In genomic region chr11:75259996-75260561, GRCm38 (mm10) we compare ENCODE assay signal across 9 mouse cellular contexts.
A peak's percentile ranks its signal among the peaks of the same experiment; 100 is the strongest.
DNase-seq lines count a peak whose midpoint lies in the region; ATAC-seq and TF ChIP-seq lines count a peak whose summit lies in the region.
"Had no signal": no experiment of that assay in that cellular context is flagged by ENCODE, and none has a peak within 500 bp of the region (broad histone marks: within the 10 kb centered on the region; RNA-seq: fewer than 3 reads in every experiment).

No protein-coding gene starts in this region.

- H3K9me3 ChIP-seq in forebrain, embryonic 10.5 days = no peaks in the 10 kb centered on the region
- H3K9me3 ChIP-seq in forebrain, embryonic 15.5 days = no peaks in the 10 kb centered on the region

- no peak overlapping the region for H3K4me3 ChIP-seq in forebrain, embryonic 10.5 days
- H3K4me3 ChIP-seq in forebrain, embryonic 15.5 days = no peak overlapping the region
- no peak overlapping the region for H3K4me3 ChIP-seq in heart, adult 2 months

- DNase-seq in forebrain, embryonic 10.5 days (ENCODE audit: extremely low spot score, low spot score) = no peak
- DNase-seq in right cerebral cortex, adult 18-20 months = peak; percentile 72
- DNase-seq in right cerebral cortex, postnatal 4 days = no peak
- DNase-seq in heart, adult 2 months = peak; percentile 61 to 74
- peak; percentile 35 for DNase-seq in lung, postnatal 36 days
- no peak for DNase-seq in thymus, adult 18-20 months
- DNase-seq: lung, embryonic 14.5 days had no signal

- no peaks in the 10 kb centered on the region for H3K36me3 ChIP-seq in forebrain, embryonic 10.5 days (replicated peaks)
- no peaks in the 10 kb centered on the region for H3K36me3 ChIP-seq in forebrain, embryonic 15.5 days
- no peaks in the 10 kb centered on the region for H3K36me3 ChIP-seq in heart, adult 2 months (ENCODE audit: control insufficient read depth, insufficient read depth, low read length)

- TF ChIP-seq CTCF in heart, adult 2 months (IDR thresholded peaks at IDR 0.05) = no peak

- ATAC-seq in forebrain, embryonic 15.5 days (replicated peaks) = no peak
- no peak for ATAC-seq in granulocyte monocyte progenitor cell, adult 5-6 weeks (replicated peaks; ENCODE audit: poor library complexity, severe bottlenecking)

- no peak overlapping the region for H3K9ac ChIP-seq in forebrain, embryonic 15.5 days (replicated peaks)
- H3K9ac ChIP-seq in heart, adult 2 months (ENCODE audit: low read depth, low read length) = no peak overlapping the region
- H3K9ac ChIP-seq: lung, embryonic 14.5 days had no signal

- peaks cover 58% of the 10 kb centered on the region for H3K27me3 ChIP-seq in forebrain, embryonic 10.5 days (ENCODE audit: poor library complexity, severe bottlenecking)
- H3K27me3 ChIP-seq in forebrain, embryonic 15.5 days = no peaks in the 10 kb centered on the region
- no peaks in the 10 kb centered on the region for H3K27me3 ChIP-seq in heart, adult 2 months (ENCODE audit: control insufficient read depth, insufficient read depth, low read length)

- 69% methylated on average over 10 of the region's 10 CpGs for WGBS in forebrain, embryonic 10.5 days
- 59% methylated on average over 10 of the region's 10 CpGs for WGBS in forebrain, embryonic 15.5 days
- WGBS in heart, adult 2 months = 62% methylated on average over 10 of the region's 10 CpGs

- intact Hi-C loops in heart, adult 2 months (cut with DNase I) = no loop called here

- TF ChIP-seq EP300 in heart, adult 2 months (IDR thresholded peaks at IDR 0.05; ENCODE audit: insufficient read depth, low read depth, low read length) = no peak

- TF ChIP-seq POLR2A in heart, adult 2 months (IDR thresholded peaks at IDR 0.05; ENCODE audit: insufficient read depth, low read depth, low read length) = no peak

- H3K79me2 ChIP-seq in heart, adult 2 months (replicated peaks; ENCODE audit: control insufficient read depth, insufficient read depth, low read length) = no peaks in the 10 kb centered on the region

- peaks cover 51% of the 10 kb centered on the region for H3K4me1 ChIP-seq in forebrain, embryonic 10.5 days
- peaks cover 47% of the 10 kb centered on the region for H3K4me1 ChIP-seq in forebrain, embryonic 15.5 days
- H3K4me1 ChIP-seq in heart, adult 2 months (ENCODE audit: control insufficient read depth, insufficient read depth, low read length) = peaks cover 5% of the 10 kb centered on the region

- no peak overlapping the region for H3K4me2 ChIP-seq in forebrain, embryonic 15.5 days (replicated peaks)
- H3K4me2 ChIP-seq: lung, embryonic 14.5 days had no signal

- H3K27ac ChIP-seq in forebrain, embryonic 10.5 days = peak overlapping the region; percentile 25
- H3K27ac ChIP-seq in forebrain, embryonic 15.5 days (replicated peaks) = no peak overlapping the region
- no peak overlapping the region for H3K27ac ChIP-seq in heart, adult 2 months

Comparison
In these comparisons a context has a peak if more than half of its experiments do, and no peak if none do; other contexts are left out.
1. DNase-seq: peak in right cerebral cortex, adult 18-20 months (single experiment), heart, adult 2 months (2 of 2) and lung, postnatal 36 days (single experiment); none in forebrain, embryonic 10.5 days (single experiment), right cerebral cortex, postnatal 4 days (single experiment) and thymus, adult 18-20 months (0 of 2).